Mouse (Mus musculus) splenic B cell, adult 2 months (primary cell): ENCODE data around the gene Zfp692.
"Not testable (repeated sequence)": the region's sequence is repeated elsewhere in the genome, so short reads cannot be mapped to it uniquely, and the experiment has no call there.

Experiments used
- DNase-seq: peaks from one replicate; pipeline ENCODE4 v3.0.0-alpha.2; 2011; ENCODE audit warnings: low read depth, low spot score
- H3K27me3 ChIP-seq: 2 replicates; pipeline ENCODE4 v1.6.1; 2012; ENCODE audit warnings: mild to moderate bottlenecking, low read length, moderate library complexity, mixed read lengths; ENCODE audit not compliant: control insufficient read depth, poor library complexity, insufficient read depth, severe bottlenecking
- H3K36me3 ChIP-seq: 2 replicates; pipeline ENCODE4 v1.6.1; 2012; ENCODE audit warnings: mild to moderate bottlenecking, low read length, moderate library complexity, mixed read lengths; ENCODE audit not compliant: control insufficient read depth, poor library complexity, insufficient read depth, severe bottlenecking

The Zfp692 gene

DNA sequence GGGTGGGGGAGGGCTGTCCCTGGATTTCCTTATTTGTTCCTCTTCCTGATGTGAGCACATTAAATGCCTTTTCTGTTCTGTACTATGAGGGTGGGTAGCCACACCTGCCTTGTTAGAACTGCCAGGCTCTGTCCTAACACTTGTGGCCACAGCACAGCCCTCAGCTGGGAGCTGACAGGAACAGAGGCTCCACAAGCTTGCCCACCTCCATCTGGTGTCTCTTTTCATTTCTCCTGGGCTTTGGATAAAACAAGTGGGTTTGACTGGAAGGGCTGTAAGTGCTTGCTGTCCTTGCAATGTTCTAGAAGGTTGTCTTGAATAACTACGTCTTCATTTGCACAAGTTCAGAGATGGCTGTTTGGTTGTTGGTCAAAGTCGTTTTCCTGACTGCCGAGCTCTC, 48.1 kb downstream of the Zfp692 start:
- no peaks in the 10 kb centered on the region for H3K36me3 ChIP-seq
- no peaks in the 10 kb centered on the region for H3K27me3 ChIP-seq
- no peak for DNase-seq

DNA sequence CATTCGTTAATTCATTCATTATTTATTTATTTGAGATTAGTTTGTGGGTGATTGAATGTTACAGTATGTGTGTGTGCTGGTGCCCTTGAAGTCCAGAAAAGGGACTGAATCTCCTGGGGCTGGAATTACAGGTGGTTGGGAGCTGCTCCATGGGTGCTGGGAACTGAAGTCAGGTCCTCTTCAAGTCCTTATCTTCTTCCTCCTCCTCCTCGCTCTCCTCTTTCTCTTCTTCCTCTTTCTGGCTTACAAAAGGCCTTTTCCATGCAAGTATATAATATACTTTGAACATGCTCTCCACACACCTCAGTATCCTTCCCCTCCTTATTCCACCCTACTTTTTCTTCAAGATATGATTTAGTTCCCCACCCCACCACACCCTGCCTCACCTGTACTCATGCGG, 50.2 kb downstream of the Zfp692 start:
- no peak for DNase-seq
- no peaks in the 10 kb centered on the region for H3K27me3 ChIP-seq
- no peaks in the 10 kb centered on the region for H3K36me3 ChIP-seq

DNA sequence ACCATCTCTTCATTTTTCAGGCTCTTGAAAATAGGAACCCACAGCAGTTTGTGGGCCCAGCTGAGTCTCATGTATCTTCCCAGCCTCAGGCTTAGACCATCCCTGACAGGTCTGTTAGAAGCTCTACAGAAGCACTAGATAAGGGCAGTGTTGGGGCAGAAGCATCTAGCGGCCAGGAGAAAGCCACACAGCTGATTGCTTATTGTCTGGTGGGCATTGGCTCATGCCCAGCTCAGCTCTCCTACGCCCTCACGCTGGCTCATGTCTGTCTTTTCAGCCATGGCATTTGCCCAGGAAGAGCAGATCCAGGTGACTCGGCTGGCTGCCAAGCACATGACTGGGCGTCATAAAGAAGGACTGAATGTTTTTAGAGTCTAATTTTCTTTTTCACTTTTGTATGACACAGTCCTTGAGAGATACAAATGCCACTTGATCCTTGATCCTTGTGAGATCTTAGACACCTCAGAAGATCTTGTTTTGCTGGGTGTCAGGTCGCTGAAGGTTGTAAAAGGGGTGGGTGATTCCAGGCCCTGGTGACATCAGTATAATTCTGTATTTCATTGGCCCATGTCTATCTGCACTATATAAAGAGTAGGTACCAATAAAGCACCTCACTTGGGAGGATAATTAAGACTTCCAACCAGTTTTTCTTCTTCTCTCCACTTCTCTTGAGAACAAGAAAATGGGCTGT, 51.1 kb downstream of the Zfp692 start:
- DNase-seq: no peak
- H3K27me3 ChIP-seq: no peaks in the 10 kb centered on the region

DNA sequence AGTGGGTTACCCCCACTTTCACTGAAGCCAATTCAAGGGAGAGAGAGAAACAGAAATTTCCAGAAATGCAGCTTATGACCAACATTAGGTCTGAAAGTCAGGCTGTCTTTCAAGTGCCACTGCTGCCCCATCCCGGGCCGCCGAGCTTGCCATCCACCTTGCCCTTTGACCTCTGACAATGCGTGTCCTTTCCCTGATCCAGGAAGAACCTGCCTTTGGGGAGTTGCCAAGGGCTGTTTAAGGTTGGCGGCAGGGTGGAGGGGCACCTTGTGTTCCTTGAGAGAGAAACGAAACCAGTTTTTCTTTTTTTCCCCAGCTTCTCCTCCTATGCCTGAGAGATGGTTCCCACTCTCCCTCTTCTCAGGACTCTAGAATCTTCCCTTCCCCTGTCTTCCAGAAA, 55.7 kb downstream of the Zfp692 start:
- H3K27me3 ChIP-seq, DNase-seq, H3K36me3 ChIP-seq: not testable (repeated sequence)

More for the DNA sequence above, 51.1 kb downstream of the Zfp692 start:
- no peaks in the 10 kb centered on the region for H3K36me3 ChIP-seq
